Mouse (Mus musculus): ENCODE data around the gene Rgs7. TPM values are rescaled to one million over a fixed set of nuclear protein-coding genes. Genes with fewer than 3 reads are reported as not detected.

The Rgs7 gene
- polyA plus RNA-seq, 1 experiment: 0.07 TPM

GRCm38 (mm10) chr1:175300404-175300803 lies 191.9 kb downstream of the Rgs7 start:
- Histone ChIP-seq H3K36me3 (ENCODE audit: control insufficient read depth, insufficient read depth) (no peaks in the 10 kb centered on the region), H3K27me3 (ENCODE audit: control insufficient read depth, insufficient read depth, insufficient read length) (no peaks in the 10 kb centered on the region), H3K79me2 (ENCODE audit: control insufficient read depth, insufficient read depth) (no peaks in the 10 kb centered on the region), H3K79me3 (ENCODE audit: low read depth) (no peaks in the 10 kb centered on the region), H3ac (ENCODE audit: control insufficient read depth, insufficient read length, low read depth) (no peak overlapping the region), H3K4me3 (ENCODE audit: insufficient read depth, poor library complexity, severe bottlenecking) (no peak overlapping the region)
- TF ChIP-seq MYOG (IDR thresholded peaks at IDR 0.05; ENCODE audit: control insufficient read depth, extremely low read depth, insufficient read length) (no peak), FOSL1 (IDR thresholded peaks at IDR 0.05; ENCODE audit: insufficient read depth, low read length, poor library complexity, severe bottlenecking) (no peak), MYOD1 (IDR thresholded peaks at IDR 0.05; ENCODE audit: control insufficient read depth, insufficient read length, low read depth) (no peak), MAX (IDR thresholded peaks at IDR 0.05) (no peak)

DNA sequence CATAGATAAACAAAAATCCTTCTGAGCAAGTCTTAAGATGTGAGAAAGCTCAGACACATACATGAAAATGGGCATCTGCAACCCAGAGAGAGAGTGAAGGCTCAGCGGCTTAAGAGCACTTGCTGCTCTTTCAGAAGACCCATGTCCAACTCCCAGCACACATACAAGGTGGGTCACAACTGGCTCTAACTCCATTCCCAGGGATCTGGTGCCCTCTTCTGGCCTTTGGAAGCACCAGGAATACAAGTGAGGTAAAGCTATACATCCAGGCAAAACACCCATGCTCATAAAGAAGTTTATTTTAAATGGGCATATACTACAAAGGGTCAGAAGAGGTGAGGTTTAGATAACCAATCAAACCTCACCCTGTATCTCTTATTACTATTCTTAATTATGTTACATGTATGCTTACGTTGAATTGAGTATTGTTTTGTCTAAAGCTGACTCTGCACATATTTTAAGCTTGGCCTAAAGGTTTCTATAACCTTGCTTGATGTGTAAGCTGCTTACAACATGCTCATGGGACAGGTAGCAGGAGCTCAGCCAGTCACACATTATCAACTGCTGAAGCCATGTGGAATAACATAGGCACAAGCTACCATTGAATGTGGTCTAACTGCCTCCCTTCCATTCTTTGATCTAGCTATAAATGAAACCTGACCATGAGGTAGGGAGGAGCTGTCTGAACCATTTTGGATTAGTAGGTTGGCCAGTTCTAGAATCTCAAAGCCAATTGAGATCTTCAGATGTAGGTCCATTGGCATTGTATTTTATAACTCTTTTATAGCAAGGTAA lies 192.5 kb downstream of the Rgs7 start:
- H3K36me3 ChIP-seq (ENCODE audit: control insufficient read depth, insufficient read depth): no peaks in the 10 kb centered on the region
- H3K27me3 ChIP-seq (ENCODE audit: control insufficient read depth, insufficient read depth, insufficient read length): no peaks in the 10 kb centered on the region
- H3K79me2 ChIP-seq (ENCODE audit: control insufficient read depth, insufficient read depth): no peaks in the 10 kb centered on the region
- no peaks in the 10 kb centered on the region for H3K79me3 ChIP-seq (ENCODE audit: low read depth)
- no peak overlapping the region for H3K4me3 ChIP-seq (ENCODE audit: insufficient read depth, poor library complexity, severe bottlenecking)
- H3ac ChIP-seq (ENCODE audit: control insufficient read depth, insufficient read length, low read depth): no peak overlapping the region
- no peak for TF ChIP-seq USF1 (IDR thresholded peaks at IDR 0.05; ENCODE audit: low read depth)
- TF ChIP-seq CEBPB (IDR thresholded peaks at IDR 0.05; ENCODE audit: low read depth): no peak
- no peak for TF ChIP-seq MAX (IDR thresholded peaks at IDR 0.05)
- no peak for TF ChIP-seq MYOD1 (IDR thresholded peaks at IDR 0.05; ENCODE audit: control insufficient read depth, insufficient read length, low read depth)
- no peak for TF ChIP-seq MYOG (IDR thresholded peaks at IDR 0.05; ENCODE audit: control insufficient read depth, extremely low read depth, insufficient read length)
- TF ChIP-seq CTCF (IDR thresholded peaks at IDR 0.05; ENCODE audit: control insufficient read depth, insufficient read depth, insufficient read length): no peak
- no peak for TF ChIP-seq FOSL1 (IDR thresholded peaks at IDR 0.05; ENCODE audit: insufficient read depth, low read length, poor library complexity, severe bottlenecking)

- no peaks in the 10 kb centered on the region for H3K79me3 ChIP-seq (ENCODE audit: low read depth)
- H3K79me2 ChIP-seq (ENCODE audit: control insufficient read depth, insufficient read depth): no peaks in the 10 kb centered on the region
- TF ChIP-seq MYOD1 (IDR thresholded peaks at IDR 0.05; ENCODE audit: control insufficient read depth, insufficient read length, low read depth): no peak
- TF ChIP-seq MAX (IDR thresholded peaks at IDR 0.05): no peak
- no peak for TF ChIP-seq CTCF (IDR thresholded peaks at IDR 0.05; ENCODE audit: control insufficient read depth, insufficient read depth, insufficient read length)
- H3ac ChIP-seq (ENCODE audit: control insufficient read depth, insufficient read length, low read depth): no peak overlapping the region
- no peaks in the 10 kb centered on the region for H3K36me3 ChIP-seq (ENCODE audit: control insufficient read depth, insufficient read depth)
- no peak overlapping the region for H3K4me3 ChIP-seq (ENCODE audit: insufficient read depth, poor library complexity, severe bottlenecking)
- H3K27me3 ChIP-seq (ENCODE audit: control insufficient read depth, insufficient read depth, insufficient read length): no peaks in the 10 kb centered on the region
Observed at GRCm38 (mm10) chr1:175296906-175297305, 195.4 kb downstream of the Rgs7 start.

- Histone ChIP-seq H3K79me2 (ENCODE audit: control insufficient read depth, insufficient read depth) (no peaks in the 10 kb centered on the region), H3ac (ENCODE audit: control insufficient read depth, insufficient read length, low read depth) (no peak overlapping the region), H3K79me3 (ENCODE audit: low read depth) (no peaks in the 10 kb centered on the region), H3K4me3 (ENCODE audit: insufficient read depth, poor library complexity, severe bottlenecking) (no peak overlapping the region), H3K36me3 (ENCODE audit: control insufficient read depth, insufficient read depth) (no peaks in the 10 kb centered on the region), H3K27me3 (ENCODE audit: control insufficient read depth, insufficient read depth, insufficient read length) (no peaks in the 10 kb centered on the region)
- TF ChIP-seq CEBPB (IDR thresholded peaks at IDR 0.05; ENCODE audit: low read depth) (no peak), CTCF (IDR thresholded peaks at IDR 0.05; ENCODE audit: control insufficient read depth, insufficient read depth, insufficient read length) (no peak), FOSL1 (IDR thresholded peaks at IDR 0.05; ENCODE audit: insufficient read depth, low read length, poor library complexity, severe bottlenecking) (no peak), MYOG (IDR thresholded peaks at IDR 0.05; ENCODE audit: control insufficient read depth, extremely low read depth, insufficient read length) (no peak), USF1 (IDR thresholded peaks at IDR 0.05; ENCODE audit: low read depth) (no peak), MYOD1 (IDR thresholded peaks at IDR 0.05; ENCODE audit: control insufficient read depth, insufficient read length, low read depth) (no peak), MAX (IDR thresholded peaks at IDR 0.05) (no peak)
Observed at GRCm38 (mm10) chr1:175290072-175290471, 202.2 kb downstream of the Rgs7 start.

DNA sequence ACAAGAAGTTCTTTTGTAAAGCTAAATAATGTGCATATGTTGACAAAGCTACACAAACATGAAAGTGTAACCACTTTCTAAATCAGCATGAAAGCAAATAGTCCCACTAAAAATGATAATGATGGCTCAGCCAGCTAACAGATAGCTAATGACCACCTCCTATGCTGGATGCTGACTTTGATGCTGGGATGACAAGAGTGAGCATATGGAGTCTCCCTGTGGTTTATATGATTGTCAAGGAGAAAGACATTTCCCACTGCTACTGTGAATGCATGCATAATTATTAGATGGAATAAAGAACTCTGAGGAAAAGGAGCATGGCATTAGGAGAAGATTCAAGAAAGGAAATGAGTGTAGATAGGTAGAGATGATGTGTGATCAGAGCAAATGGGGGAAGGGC lies 230.0 kb downstream of the Rgs7 start:
- H3K27me3 ChIP-seq (ENCODE audit: control insufficient read depth, insufficient read depth, insufficient read length): no peaks in the 10 kb centered on the region
- no peaks in the 10 kb centered on the region for H3K79me3 ChIP-seq (ENCODE audit: low read depth)
- H3K36me3 ChIP-seq (ENCODE audit: control insufficient read depth, insufficient read depth): no peaks in the 10 kb centered on the region
- no peak overlapping the region for H3ac ChIP-seq (ENCODE audit: control insufficient read depth, insufficient read length, low read depth)
- H3K79me2 ChIP-seq (ENCODE audit: control insufficient read depth, insufficient read depth): no peaks in the 10 kb centered on the region
- H3K4me3 ChIP-seq (ENCODE audit: insufficient read depth, poor library complexity, severe bottlenecking): no peak overlapping the region
- TF ChIP-seq USF1 (IDR thresholded peaks at IDR 0.05; ENCODE audit: low read depth) (no peak), MYOG (IDR thresholded peaks at IDR 0.05; ENCODE audit: control insufficient read depth, extremely low read depth, insufficient read length) (no peak)

- Histone ChIP-seq H3K36me3 (ENCODE audit: control insufficient read depth, insufficient read depth) (no peaks in the 10 kb centered on the region), H3K79me3 (ENCODE audit: low read depth) (no peaks in the 10 kb centered on the region), H3K4me3 (ENCODE audit: insufficient read depth, poor library complexity, severe bottlenecking) (no peak overlapping the region), H3K27me3 (ENCODE audit: control insufficient read depth, insufficient read depth, insufficient read length) (no peaks in the 10 kb centered on the region), H3K79me2 (ENCODE audit: control insufficient read depth, insufficient read depth) (no peaks in the 10 kb centered on the region), H3ac (ENCODE audit: control insufficient read depth, insufficient read length, low read depth) (no peak overlapping the region)
- TF ChIP-seq MYOG (IDR thresholded peaks at IDR 0.05; ENCODE audit: control insufficient read depth, extremely low read depth, insufficient read length): no peak
- TF ChIP-seq FOSL1 (IDR thresholded peaks at IDR 0.05; ENCODE audit: insufficient read depth, low read length, poor library complexity, severe bottlenecking): no peak
- TF ChIP-seq MAX (IDR thresholded peaks at IDR 0.05): no peak
- no peak for TF ChIP-seq MYOD1 (IDR thresholded peaks at IDR 0.05; ENCODE audit: control insufficient read depth, insufficient read length, low read depth)
- no peak for TF ChIP-seq CEBPB (IDR thresholded peaks at IDR 0.05; ENCODE audit: low read depth)
- TF ChIP-seq USF1 (IDR thresholded peaks at IDR 0.05; ENCODE audit: low read depth): no peak
- no peak for TF ChIP-seq CTCF (IDR thresholded peaks at IDR 0.05; ENCODE audit: control insufficient read depth, insufficient read depth, insufficient read length)
Observed at GRCm38 (mm10) chr1:175259374-175259773, 232.9 kb downstream of the Rgs7 start.

All from C2C12 (cell line).